Mouse (Mus musculus) limb, embryonic 13.5 days (tissue): ENCODE results near the gene Il13. TPM values are rescaled to one million over a fixed set of nuclear protein-coding genes. Genes with fewer than 3 reads are reported as not detected.

ENCODE experiments used
- ATAC-seq: fragments of 200-750 bp; cut with Nextera tagmentation; 2 replicates; pipeline ENCODE4 v1.8.0; 2017; ENCODE audit warnings: low read depth, moderate number of reproducible peaks, moderate TSS enrichment; ENCODE audit not compliant: low FRiP score
- H3K27ac ChIP-seq: fragments of 300-500 bp; sonication (generic); 2 replicates; pipeline ENCODE4 v1.5.1; 2015; ENCODE audit warnings: inconsistent platforms, mild to moderate bottlenecking, moderate library complexity
- H3K27me3 ChIP-seq: fragments of 300-500 bp; sonication (generic); 2 replicates; pipeline ENCODE4 v1.6.1; 2015; ENCODE audit warnings: mild to moderate bottlenecking, inconsistent platforms
- H3K36me3 ChIP-seq: fragments of 300-500 bp; sonication (generic); 2 replicates; pipeline ENCODE4 v1.6.1; 2015; ENCODE audit warnings: inconsistent platforms, mild to moderate bottlenecking, moderate library complexity
- H3K4me1 ChIP-seq: fragments of 300-500 bp; sonication (generic); 2 replicates; pipeline ENCODE4 v1.6.1; 2015; ENCODE audit warnings: inconsistent platforms
- H3K4me2 ChIP-seq: fragments of 300-500 bp; sonication (generic); replicated peaks from 2 replicates; pipeline ENCODE4 v1.6.1; 2015; ENCODE audit warnings: inconsistent platforms, mild to moderate bottlenecking, moderate library complexity
- H3K4me3 ChIP-seq: fragments of 300-500 bp; sonication (generic); 2 replicates; pipeline ENCODE4 v1.5.1; 2015; ENCODE audit warnings: moderate library complexity, mild to moderate bottlenecking, inconsistent platforms
- H3K9ac ChIP-seq: fragments of 300-500 bp; sonication (generic); 2 replicates; pipeline ENCODE4 v1.6.1; 2015; ENCODE audit warnings: mild to moderate bottlenecking, inconsistent platforms
- H3K9me3 ChIP-seq: fragments of 300-500 bp; sonication (generic); 2 replicates; pipeline ENCODE4 v1.6.1; 2016; ENCODE audit warnings: inconsistent platforms
- WGBS: fragments of 180-500 bp; shearing (Covaris S2); methylation state at CpG from one replicate; pipeline ENCODE4 v1.1.7; 2015; 5-methylcytosine and 5-hydroxymethylcytosine counted together
- polyA plus RNA-seq: library from polyadenylated mRNA; unstranded; fragments of >200 nt; fragmentation: Nextera tagmentation; extraction: Ambion mirVana; gene quantifications from 2 replicates; pipeline ENCODE4 v1.2.1, GENCODE M21; 2015

Il13 gene
- polyA plus RNA-seq, 1 experiment from 2014 or later, result 0.15 TPM

DNA sequence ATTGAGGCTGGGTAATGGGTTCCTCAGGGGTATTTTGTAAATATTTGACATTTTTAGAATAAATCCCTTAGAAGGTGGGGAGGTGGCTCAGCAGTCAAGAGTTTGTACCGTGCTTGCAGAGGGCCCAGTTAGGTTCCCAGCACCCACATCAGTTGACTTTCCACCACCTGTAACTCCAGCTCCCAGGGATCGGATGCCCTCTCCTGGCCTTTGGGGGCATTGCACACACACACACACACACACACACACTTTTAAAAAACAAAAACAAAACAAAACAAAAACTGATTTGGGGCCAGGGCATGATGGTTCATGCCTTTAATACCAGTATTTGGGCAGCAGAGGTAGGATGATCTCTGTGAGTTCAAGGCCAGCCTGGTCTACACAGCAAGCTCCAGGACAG lies 10.4 kb downstream of the Il13 start:
- Histone ChIP-seq H3K4me1 (no peaks in the 10 kb centered on the region), H3K9ac (no peak overlapping the region), H3K9me3 (no peaks in the 10 kb centered on the region), H3K27ac (no peak overlapping the region), H3K36me3 (no peaks in the 10 kb centered on the region), H3K4me3 (no peak overlapping the region), H3K4me2 (no peak overlapping the region), H3K27me3 (no peaks in the 10 kb centered on the region)
- ATAC-seq, result no peak
- whole genome bisulfite sequencing, result 91% methylated on average over 2 of the region's 2 CpGs

DNA sequence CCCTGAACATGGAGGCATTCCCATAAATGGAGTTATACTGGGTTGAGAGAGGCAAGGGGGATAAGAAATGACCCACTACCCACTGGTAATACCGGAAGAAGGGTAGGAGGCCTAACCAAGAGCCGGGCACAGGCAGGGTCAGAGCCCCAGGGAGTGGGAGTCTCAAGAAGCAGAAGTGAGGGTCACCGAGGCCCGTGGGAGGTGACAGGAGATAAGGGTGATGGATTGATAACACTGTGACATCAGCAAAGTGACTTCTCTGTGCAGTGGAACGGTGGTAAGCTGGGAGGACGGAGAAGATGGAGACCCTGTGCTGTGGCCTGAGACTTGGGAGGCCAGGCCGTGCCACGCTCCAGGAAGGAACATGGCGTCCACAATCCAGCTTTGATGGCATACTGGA lies 10.9 kb downstream of the Il13 start:
- no peak overlapping the region for H3K4me2 ChIP-seq
- WGBS, result 88% methylated on average over 9 of the region's 9 CpGs
- H3K4me1 ChIP-seq, result no peaks in the 10 kb centered on the region
- H3K27me3 ChIP-seq, result no peaks in the 10 kb centered on the region
- H3K27ac ChIP-seq, result no peak overlapping the region
- H3K36me3 ChIP-seq, result no peaks in the 10 kb centered on the region
- no peak overlapping the region for H3K4me3 ChIP-seq
- ATAC-seq, result no peak
- H3K9ac ChIP-seq, result no peak overlapping the region
- no peaks in the 10 kb centered on the region for H3K9me3 ChIP-seq

DNA sequence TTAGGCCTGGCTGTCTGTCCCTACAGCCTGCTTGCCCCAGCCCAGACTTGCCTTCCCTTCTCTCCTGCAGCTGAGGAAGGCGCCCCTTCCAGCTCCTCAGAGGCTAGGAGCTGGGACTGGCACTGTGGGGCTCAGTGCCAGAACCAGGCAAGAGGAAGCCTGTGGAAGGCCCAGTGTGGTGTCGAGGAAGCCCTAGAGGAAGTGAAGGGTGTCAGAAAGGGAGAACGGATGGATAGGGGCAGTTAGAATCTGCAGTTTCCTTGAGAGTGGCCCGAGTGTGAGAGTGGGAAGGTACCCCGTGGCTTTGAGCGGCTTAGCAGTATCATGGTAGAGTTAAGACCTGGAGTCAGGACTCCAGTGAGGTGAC lies 12.1 kb downstream of the Il13 start:
- H3K4me2 ChIP-seq, result no peak overlapping the region

DNA sequence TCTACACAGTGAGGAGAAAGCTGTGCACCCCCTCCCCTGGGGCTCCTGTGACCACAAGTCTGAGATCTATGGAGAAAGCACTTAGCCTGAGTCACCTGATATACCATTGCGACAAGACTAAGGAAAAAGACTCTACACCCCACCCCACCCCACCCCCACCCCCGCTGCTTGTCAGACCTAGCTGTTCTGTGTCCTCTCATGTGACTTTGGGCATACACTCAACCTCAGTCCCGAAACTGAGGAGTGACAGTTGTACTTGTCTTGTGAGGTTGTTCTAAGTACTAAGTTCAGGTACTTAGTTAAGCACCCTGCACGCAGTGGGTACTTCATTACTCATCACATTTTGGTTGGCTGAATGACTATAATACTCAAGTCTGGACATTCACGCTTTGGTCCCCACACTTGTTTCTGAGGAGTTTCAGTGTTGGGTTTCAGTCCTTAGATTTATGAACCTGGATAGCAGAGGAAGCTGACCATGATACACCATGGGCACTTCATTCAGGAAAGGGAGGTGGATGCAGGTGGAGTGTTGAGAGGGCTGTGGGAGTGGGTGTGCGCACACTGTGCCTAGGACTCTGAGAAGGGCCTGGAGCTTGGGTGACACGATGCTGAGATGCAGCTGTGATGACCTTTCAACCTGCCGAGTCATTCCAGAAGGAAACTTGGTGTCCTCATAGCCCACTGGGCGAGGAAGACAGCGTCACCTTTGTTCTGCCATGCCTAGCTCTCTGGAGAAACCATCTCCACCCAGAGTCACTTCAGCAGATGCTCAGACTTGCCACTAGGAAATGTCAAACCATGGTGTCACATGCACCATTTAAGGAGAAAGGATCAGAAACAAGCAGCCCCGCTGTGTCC lies 12.7 kb downstream of the Il13 start:
- H3K27ac ChIP-seq, result no peak overlapping the region
- no peak for ATAC-seq
- no peaks in the 10 kb centered on the region for H3K9me3 ChIP-seq
- no peak overlapping the region for H3K4me2 ChIP-seq
- WGBS, result 89% methylated on average over 11 of the region's 11 CpGs
- no peak overlapping the region for H3K4me3 ChIP-seq
- H3K4me1 ChIP-seq, result no peaks in the 10 kb centered on the region
- no peak overlapping the region for H3K9ac ChIP-seq
- H3K36me3 ChIP-seq, result no peaks in the 10 kb centered on the region
- no peaks in the 10 kb centered on the region for H3K27me3 ChIP-seq

More for the DNA sequence above, 12.1 kb downstream of the Il13 start:
- WGBS, result 58% methylated on average over 6 of the region's 6 CpGs
- no peaks in the 10 kb centered on the region for H3K9me3 ChIP-seq
- H3K27me3 ChIP-seq, result no peaks in the 10 kb centered on the region
- no peak overlapping the region for H3K9ac ChIP-seq
- no peaks in the 10 kb centered on the region for H3K36me3 ChIP-seq
- no peaks in the 10 kb centered on the region for H3K4me1 ChIP-seq
- H3K4me3 ChIP-seq, result no peak overlapping the region
- no peak for ATAC-seq
- no peak overlapping the region for H3K27ac ChIP-seq

DNA sequence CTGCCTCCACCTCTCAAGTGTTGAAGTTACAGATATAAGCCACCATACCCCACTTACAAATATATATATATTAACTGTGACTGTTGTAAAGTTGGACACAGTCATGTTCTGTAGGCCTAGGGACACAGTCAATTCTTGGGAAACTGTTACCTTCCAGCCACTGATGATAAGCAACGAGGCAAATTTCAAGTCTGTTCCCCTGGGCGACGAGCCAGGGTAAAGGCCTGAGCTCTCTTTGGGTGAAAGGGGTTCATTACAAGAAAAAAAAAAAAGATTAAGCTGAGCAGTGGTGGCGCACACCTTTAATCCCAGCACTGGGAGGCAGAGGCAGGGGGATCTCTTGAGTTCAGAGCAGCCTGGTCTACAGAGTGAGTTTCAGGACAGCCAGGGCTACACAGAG lies 14.4 kb downstream of the Il13 start:
- no peaks in the 10 kb centered on the region for H3K9me3 ChIP-seq
- ATAC-seq, result no peak
- 91% methylated on average over 4 of the region's 4 CpGs for WGBS
- no peak overlapping the region for H3K27ac ChIP-seq
- H3K4me1 ChIP-seq, result no peaks in the 10 kb centered on the region
- no peaks in the 10 kb centered on the region for H3K27me3 ChIP-seq
- no peak overlapping the region for H3K4me3 ChIP-seq
- H3K9ac ChIP-seq, result no peak overlapping the region
- H3K4me2 ChIP-seq, result no peak overlapping the region
- no peaks in the 10 kb centered on the region for H3K36me3 ChIP-seq

DNA sequence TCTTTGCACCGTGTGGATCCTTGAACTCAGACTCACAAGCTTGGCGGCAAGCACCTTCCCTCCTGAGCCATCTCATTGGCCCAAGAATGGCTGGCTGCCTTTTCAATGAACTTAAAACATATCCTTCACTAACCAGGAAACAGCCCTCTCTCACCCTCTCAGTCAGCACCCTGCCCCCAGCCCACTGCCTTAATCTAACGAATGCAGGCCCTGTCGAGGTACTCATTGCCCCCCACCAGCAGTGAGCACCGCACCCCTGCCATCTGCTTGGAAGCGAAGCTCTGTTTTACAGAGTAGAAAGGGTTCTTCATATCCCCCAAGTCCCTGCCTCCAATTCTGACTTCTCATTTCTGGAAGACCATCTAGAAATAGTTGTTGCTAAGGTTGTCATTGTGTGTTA lies 15.1 kb downstream of the Il13 start:
- no peaks in the 10 kb centered on the region for H3K27me3 ChIP-seq
- no peaks in the 10 kb centered on the region for H3K9me3 ChIP-seq
- no peaks in the 10 kb centered on the region for H3K36me3 ChIP-seq
- ATAC-seq, result no peak
- H3K9ac ChIP-seq, result no peak overlapping the region
- 58% methylated on average over 6 of the region's 6 CpGs for WGBS
- no peaks in the 10 kb centered on the region for H3K4me1 ChIP-seq
- no peak overlapping the region for H3K27ac ChIP-seq
- H3K4me3 ChIP-seq, result no peak overlapping the region
- no peak overlapping the region for H3K4me2 ChIP-seq

DNA sequence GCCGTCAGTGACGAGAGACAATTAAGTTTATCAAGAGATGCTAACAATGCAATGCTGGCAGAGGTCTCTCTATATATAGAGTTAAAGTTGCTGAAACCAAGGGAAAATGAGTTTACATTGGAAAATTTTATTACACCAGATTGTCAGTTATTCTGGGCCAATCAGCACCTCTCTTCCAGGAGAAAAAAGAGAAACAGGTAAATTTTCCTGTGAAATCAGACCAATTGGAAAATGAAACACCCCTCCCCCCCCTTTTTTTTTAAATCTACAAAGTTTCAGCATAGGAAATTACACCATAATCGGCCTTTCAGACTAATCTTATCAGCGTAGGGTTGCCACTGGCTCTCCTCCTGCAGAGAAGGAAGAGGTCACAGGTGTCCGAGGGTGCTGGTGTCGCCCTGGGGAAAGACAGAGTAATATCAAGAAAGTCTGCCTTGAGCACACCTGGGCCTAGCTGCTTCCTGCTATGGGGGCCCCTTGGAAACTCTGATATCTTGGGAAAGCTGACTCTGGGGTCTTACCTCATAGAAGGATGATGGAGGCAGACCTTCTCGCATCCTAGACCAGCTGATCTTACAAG lies 15.8 kb downstream of the Il13 start, which contains the start of gene Il4:
Gene Il4, minus strand, starts transcription at position 51 of the 580 bp plus-strand sequence.
- WGBS, result 84% methylated on average over 7 of the region's 7 CpGs
- ATAC-seq, result no peak
- Histone ChIP-seq H3K36me3 (no peaks in the 10 kb centered on the region), H3K4me2 (no peak within 1 kb of the TSS), H3K4me3 (no peak within 1 kb of the TSS), H3K9ac (no peak within 1 kb of the TSS), H3K27ac (no peak within 1 kb of the TSS), H3K4me1 (no peaks in the 10 kb centered on the region), H3K9me3 (no peaks in the 10 kb centered on the region), H3K27me3 (no peaks in the 10 kb centered on the region)

DNA sequence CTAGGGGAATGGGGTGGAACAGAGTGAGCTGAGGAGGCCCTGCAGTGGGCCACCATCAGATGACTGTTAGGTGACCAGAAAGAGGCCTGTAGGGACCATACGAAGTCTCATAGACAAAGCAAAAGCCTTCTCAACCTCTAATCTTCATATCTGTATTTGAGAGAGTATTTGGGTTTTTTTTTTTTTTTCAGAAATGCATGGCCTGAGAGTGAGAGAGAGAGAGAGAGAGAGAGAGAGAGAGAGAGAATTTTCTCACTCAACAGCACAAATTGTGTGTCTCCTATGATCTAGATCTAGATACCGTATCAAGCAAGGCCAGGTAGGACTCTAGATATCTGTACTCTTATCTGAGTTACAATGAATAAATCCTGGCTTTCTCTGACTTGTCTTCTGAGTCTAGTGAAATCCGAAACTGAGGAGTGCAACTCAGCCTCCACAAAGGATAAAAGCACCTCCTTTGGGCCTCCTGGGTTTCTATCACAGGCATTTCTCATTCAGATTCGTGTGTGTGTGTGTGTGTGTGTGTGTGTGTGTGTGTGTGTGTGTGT lies 16.9 kb downstream of the Il13 start:
- Histone ChIP-seq H3K27me3 (no peaks in the 10 kb centered on the region), H3K4me3 (no peak overlapping the region), H3K9ac (no peak overlapping the region), H3K9me3 (no peaks in the 10 kb centered on the region), H3K4me1 (no peaks in the 10 kb centered on the region), H3K36me3 (no peaks in the 10 kb centered on the region), H3K27ac (no peak overlapping the region), H3K4me2 (no peak overlapping the region)
- no peak for ATAC-seq
- WGBS, result 68% methylated on average over 4 of the region's 4 CpGs

DNA sequence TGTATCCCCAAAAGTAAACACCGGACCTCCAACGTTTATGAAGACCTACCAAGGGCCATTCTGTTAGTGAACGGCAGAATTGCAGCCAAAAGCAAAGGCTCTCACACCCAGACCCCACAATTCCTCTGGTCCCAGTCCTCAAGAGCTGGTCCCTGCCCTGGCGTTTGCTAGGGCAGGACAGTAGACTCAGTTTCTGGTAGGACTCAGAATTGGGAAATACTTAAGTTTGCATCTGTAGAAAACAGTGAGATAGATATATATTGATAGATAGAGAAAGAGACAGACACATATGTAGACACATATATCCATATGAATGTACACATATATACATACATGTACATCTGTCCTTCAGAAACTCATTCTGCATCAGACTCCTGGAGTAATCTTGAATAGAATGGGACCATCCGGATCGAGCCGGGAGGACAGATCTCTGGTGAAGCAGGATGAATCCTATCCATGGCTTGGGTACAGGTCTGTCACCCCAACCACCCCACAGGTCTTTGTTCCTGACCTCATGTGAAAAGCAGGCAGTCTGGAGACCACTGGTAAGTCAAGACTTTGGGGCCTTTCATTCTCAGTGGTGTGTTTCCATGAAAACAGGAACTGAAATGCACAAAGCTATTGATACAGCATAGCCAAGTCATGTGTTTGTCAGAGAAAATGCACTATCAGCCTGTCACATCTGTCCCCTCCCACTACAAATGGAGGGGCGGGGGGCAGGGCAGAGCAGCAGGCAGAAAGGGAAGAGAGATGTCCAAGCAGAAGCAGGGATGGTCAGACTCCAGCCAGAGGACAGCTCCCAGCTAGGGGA lies 17.5 kb downstream of the Il13 start:
- H3K4me1 ChIP-seq, result no peaks in the 10 kb centered on the region
- no peak overlapping the region for H3K4me3 ChIP-seq
- no peaks in the 10 kb centered on the region for H3K9me3 ChIP-seq
- H3K9ac ChIP-seq, result no peak overlapping the region
- no peaks in the 10 kb centered on the region for H3K27me3 ChIP-seq
- no peaks in the 10 kb centered on the region for H3K36me3 ChIP-seq
- H3K4me2 ChIP-seq, result no peak overlapping the region
- H3K27ac ChIP-seq, result no peak overlapping the region
- WGBS, result 76% methylated on average over 8 of the region's 8 CpGs
- no peak for ATAC-seq

DNA sequence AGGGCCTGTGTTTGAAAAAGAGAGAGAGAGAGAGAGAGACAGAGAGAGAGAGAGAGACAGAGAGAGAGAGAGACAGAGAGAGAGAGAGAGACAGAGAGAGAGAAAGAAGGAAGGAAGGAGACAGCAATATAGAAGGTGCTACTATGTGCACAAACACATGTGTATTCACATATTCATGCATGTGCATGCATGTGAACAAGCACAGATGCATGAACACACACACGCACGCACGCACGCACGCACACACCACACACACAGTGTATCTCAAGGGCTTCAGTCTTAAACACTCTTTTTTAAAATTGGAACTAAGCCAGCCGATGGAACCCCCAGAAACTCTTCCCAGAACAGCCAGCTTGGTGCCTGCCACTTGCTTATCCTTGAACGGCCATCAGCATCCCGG lies 18.9 kb downstream of the Il13 start:
- H3K27me3 ChIP-seq, result no peaks in the 10 kb centered on the region
- no peak overlapping the region for H3K9ac ChIP-seq
- WGBS, result 95% methylated on average over 8 of the region's 8 CpGs
- no peak overlapping the region for H3K27ac ChIP-seq
- no peak overlapping the region for H3K4me2 ChIP-seq
- H3K36me3 ChIP-seq, result no peaks in the 10 kb centered on the region
- no peaks in the 10 kb centered on the region for H3K4me1 ChIP-seq
- H3K4me3 ChIP-seq, result no peak overlapping the region
- no peak for ATAC-seq
- no peaks in the 10 kb centered on the region for H3K9me3 ChIP-seq

DNA sequence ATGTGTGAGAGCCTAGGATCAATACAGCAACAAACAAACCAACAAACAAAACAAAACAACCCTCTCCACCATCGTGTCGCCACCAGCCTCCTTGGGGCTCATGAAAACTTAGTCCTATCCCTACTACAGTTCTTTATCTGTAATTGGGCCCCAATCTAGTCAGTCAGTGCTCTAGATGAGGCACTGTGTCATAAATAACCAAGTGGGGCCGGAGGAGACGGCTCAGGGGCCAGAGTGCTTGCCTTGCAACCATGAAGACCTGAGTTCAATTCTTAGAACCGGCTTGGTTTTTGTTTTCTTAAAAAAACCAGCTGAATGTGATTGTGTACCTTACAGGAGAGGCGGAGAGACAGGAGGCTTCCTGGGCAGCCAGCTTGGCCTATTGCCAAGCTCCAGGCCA lies 19.3 kb downstream of the Il13 start:
- no peak overlapping the region for H3K4me3 ChIP-seq
- H3K36me3 ChIP-seq, result no peaks in the 10 kb centered on the region
- ATAC-seq, result no peak
- H3K27ac ChIP-seq, result no peak overlapping the region
- H3K4me1 ChIP-seq, result no peaks in the 10 kb centered on the region
- no peak overlapping the region for H3K4me2 ChIP-seq
- 66% methylated on average over 6 of the region's 6 CpGs for WGBS
- no peak overlapping the region for H3K9ac ChIP-seq
- no peaks in the 10 kb centered on the region for H3K9me3 ChIP-seq
- H3K27me3 ChIP-seq, result no peaks in the 10 kb centered on the region

DNA sequence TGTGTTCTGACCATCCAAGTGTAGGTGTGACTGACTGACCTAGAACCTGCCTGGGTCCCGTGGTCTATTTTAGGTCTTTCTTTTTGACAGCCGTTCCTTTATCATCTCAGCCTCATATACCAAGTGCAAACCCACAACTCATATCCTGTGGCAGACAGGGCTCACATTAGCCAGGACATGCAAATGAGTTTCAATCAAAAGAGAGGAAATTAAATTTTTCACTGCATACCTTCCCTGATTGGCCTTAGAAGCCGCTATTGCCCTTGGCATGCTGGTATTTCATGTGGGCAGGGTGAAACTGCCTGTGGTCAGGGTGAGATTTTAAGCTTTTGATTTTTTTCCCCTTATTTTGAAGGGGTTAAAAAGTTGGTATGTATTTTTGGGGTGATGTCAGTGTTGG lies 24.8 kb downstream of the Il13 start:
- ATAC-seq, result no peak
- H3K9ac ChIP-seq, result no peak overlapping the region
- WGBS, result 66% methylated on average over 3 of the region's 3 CpGs

More for the DNA sequence above, 24.8 kb downstream of the Il13 start:
- H3K36me3 ChIP-seq, result peaks cover 3% of the 10 kb centered on the region; the same call in 1 of the 2 replicates
- H3K27ac ChIP-seq, result no peak overlapping the region
- no peak overlapping the region for H3K4me3 ChIP-seq
- no peaks in the 10 kb centered on the region for H3K27me3 ChIP-seq
- H3K4me1 ChIP-seq, result 0 out of 2 replicates have a peak, but pooled peaks cover 5% of the 10 kb centered on the region
- no peaks in the 10 kb centered on the region for H3K9me3 ChIP-seq
- no peak overlapping the region for H3K4me2 ChIP-seq
